Mouse (Mus musculus) hindbrain, embryonic 11.5 days (tissue): ENCODE measurements around the gene Mark1. TPM values are rescaled to one million over a fixed set of nuclear protein-coding genes. Genes with fewer than 3 reads are reported as not detected.

Source experiments
- ATAC-seq: fragments of 200-750 bp; cut with Nextera tagmentation; 2 replicates; pipeline ENCODE4 v1.8.0; 2017; ENCODE audit warnings: mild to moderate bottlenecking, moderate TSS enrichment, moderate library complexity; ENCODE audit not compliant: low FRiP score
- DNase-seq: peaks from one replicate; pipeline ENCODE4 v3.0.0-alpha.2; 2015; ENCODE audit warnings: low spot score
- H3K27ac ChIP-seq: fragments of 300-500 bp; sonication (generic); 2 replicates; pipeline ENCODE4 v1.5.1; 2014; ENCODE audit warnings: mild to moderate bottlenecking, low read depth, low read length
- H3K27me3 ChIP-seq: fragments of 300-500 bp; sonication (generic); 2 replicates; pipeline ENCODE4 v1.6.1; 2014; ENCODE audit warnings: mild to moderate bottlenecking, low read length, moderate library complexity, mixed read lengths; ENCODE audit not compliant: control insufficient read depth, insufficient read depth
- H3K36me3 ChIP-seq: fragments of 300-500 bp; sonication (generic); 2 replicates; pipeline ENCODE4 v1.6.1; 2014; ENCODE audit warnings: mild to moderate bottlenecking, low read length, moderate library complexity, mixed read lengths; ENCODE audit not compliant: control insufficient read depth, insufficient read depth
- H3K4me1 ChIP-seq: fragments of 300-500 bp; sonication (generic); replicated peaks from 2 replicates; pipeline ENCODE4 v1.6.1; 2014; ENCODE audit warnings: low read length, mixed read lengths; ENCODE audit not compliant: control insufficient read depth, insufficient read depth
- H3K4me2 ChIP-seq: fragments of 300-500 bp; sonication (generic); replicated peaks from 2 replicates; pipeline ENCODE4 v1.6.1; 2014; ENCODE audit warnings: mild to moderate bottlenecking, low read depth, low read length
- H3K4me3 ChIP-seq: fragments of 300-500 bp; sonication (generic); 2 replicates; pipeline ENCODE4 v1.5.1; 2014; ENCODE audit warnings: low read depth, low read length
- H3K9ac ChIP-seq: fragments of 300-500 bp; sonication (generic); 2 replicates; pipeline ENCODE4 v1.6.1; 2014; ENCODE audit warnings: low read depth, low read length
- H3K9me3 ChIP-seq: fragments of 300-500 bp; sonication (generic); 2 replicates; pipeline ENCODE4 v1.6.1; 2016; ENCODE audit warnings: low read length; ENCODE audit not compliant: control insufficient read depth
- WGBS: fragments of 180-500 bp; shearing (Covaris S2); extraction: QIAGEN DNeasy Blood & Tissue Kit; methylation state at CpG from one replicate; pipeline ENCODE4 v1.1.7; 2014; 5-methylcytosine and 5-hydroxymethylcytosine counted together
- polyA plus RNA-seq: library from polyadenylated mRNA; unstranded; fragments of >200 nt; fragmentation: Nextera tagmentation; extraction: Ambion mirVana; gene quantifications from 2 replicates; pipeline ENCODE4 v1.2.1, GENCODE M21; 2014

Gene Mark1
- polyA plus RNA-seq, 1 experiment from 2014 or later, result 6.7 TPM

DNA sequence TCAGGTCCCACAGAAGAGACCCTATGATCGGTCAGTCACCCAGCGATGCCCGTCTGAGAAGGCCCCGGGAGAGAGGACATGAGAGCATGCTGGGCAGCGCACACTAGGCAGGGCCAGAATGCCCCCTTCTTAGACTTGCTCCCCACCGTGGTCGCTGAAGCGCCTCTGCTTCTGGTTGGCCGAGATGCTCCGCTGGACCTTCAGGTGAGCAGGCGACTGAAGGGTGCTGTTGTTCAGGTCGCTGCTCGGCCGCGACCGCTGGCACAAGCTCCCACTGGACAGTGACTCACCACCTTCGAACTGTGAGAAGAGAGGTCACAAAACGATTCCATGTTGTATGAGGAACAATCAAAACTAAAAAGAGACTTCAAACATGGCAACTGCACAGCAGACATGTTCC is 87.0 kb downstream of the Mark1 start:
- H3K36me3 ChIP-seq, result no peaks in the 10 kb centered on the region
- no peak for ATAC-seq
- H3K27me3 ChIP-seq, result no peaks in the 10 kb centered on the region
- DNase-seq, result no peak
- H3K4me3 ChIP-seq, result no peak overlapping the region
- no peak overlapping the region for H3K4me2 ChIP-seq
- WGBS, result 94% methylated on average over 18 of the region's 18 CpGs
- H3K4me1 ChIP-seq, result no peaks in the 10 kb centered on the region
- no peak overlapping the region for H3K9ac ChIP-seq
- no peak overlapping the region for H3K27ac ChIP-seq
- H3K9me3 ChIP-seq, result no peaks in the 10 kb centered on the region

DNA sequence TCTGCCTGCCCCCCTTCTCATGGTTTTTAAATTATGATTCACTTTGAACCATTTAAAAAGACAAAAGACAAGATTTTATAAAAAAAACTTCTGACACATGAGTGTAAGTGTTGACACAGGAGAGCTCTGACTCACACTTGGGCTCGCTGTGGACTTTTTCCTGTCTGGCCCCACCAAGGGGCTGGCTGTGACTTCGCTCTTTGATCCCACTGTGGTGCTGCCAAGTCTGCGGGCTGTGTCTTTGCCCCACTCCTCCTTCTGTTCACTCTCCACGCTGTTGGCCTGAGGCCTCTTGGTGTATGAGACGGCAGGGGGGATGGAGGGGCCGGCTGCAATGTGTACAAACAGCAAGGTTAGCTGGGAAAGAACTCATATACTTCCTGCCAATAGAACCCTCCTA is 87.5 kb downstream of the Mark1 start:
- no peak overlapping the region for H3K27ac ChIP-seq
- ATAC-seq, result no peak
- no peaks in the 10 kb centered on the region for H3K9me3 ChIP-seq
- H3K36me3 ChIP-seq, result no peaks in the 10 kb centered on the region
- 74% methylated on average over 6 of the region's 6 CpGs for WGBS
- no peak overlapping the region for H3K9ac ChIP-seq
- H3K4me3 ChIP-seq, result no peak overlapping the region
- no peak overlapping the region for H3K4me2 ChIP-seq
- DNase-seq, result no peak
- H3K4me1 ChIP-seq, result no peaks in the 10 kb centered on the region
- no peaks in the 10 kb centered on the region for H3K27me3 ChIP-seq

- no peaks in the 10 kb centered on the region for H3K27me3 ChIP-seq
- no peak overlapping the region for H3K4me3 ChIP-seq
- no peak overlapping the region for H3K4me2 ChIP-seq
- 72% methylated on average over 9 of the region's 9 CpGs for WGBS
- H3K9ac ChIP-seq, result no peak overlapping the region
- H3K27ac ChIP-seq, result no peak overlapping the region
- no peaks in the 10 kb centered on the region for H3K9me3 ChIP-seq
- H3K4me1 ChIP-seq, result peaks cover 2% of the 10 kb centered on the region; the same call in 1 of the 2 replicates
- ATAC-seq, result no peak
- no peak for DNase-seq
- no peaks in the 10 kb centered on the region for H3K36me3 ChIP-seq
Observed at GRCm38 (mm10) chr1:184908558-184908957, 90.8 kb downstream of the Mark1 start.

DNA sequence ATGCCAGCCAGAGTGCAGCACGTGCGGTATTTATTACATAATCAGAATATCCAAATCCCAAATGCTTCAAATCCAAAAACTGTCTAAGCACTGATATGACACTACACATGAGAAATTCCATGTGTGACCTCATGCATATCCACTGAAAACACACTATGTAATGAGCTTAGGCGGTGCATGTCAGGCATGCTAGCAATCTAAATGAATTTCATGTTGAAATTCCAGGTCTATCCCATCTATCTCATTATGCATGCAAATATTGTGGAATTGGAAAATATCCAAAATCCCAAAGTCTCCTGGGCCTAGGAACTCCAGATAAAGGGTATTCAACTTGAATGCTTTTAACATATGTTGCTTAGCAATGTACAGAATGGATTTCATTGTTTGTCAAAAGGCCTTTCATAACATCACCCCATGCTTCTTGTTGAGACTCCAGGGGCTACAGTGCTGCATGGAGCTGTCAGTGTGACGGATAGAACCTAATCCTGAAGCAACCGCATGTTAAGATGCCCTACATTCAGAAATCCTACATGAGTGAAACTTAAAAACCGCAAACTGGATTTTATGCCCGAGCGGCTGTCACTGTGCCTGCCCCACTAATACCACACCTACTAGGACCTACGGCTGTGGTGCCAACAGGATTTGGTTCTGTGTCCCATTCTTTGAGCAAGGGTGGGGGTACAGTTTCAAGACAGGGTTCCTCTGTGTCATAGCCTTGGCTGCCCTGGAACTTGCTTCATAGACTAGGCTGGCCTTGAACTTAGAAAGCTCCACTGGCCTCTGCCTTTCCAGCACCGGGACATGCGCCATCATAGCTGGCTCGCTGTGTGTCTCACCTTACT is 93.2 kb downstream of the Mark1 start:
- peak; percentile 59 for ATAC-seq
- Histone ChIP-seq H3K4me1 (peaks cover 4% of the 10 kb centered on the region; the same call in 1 of the 2 replicates), H3K27ac (no peak overlapping the region), H3K27me3 (no peaks in the 10 kb centered on the region), H3K9me3 (no peaks in the 10 kb centered on the region), H3K4me2 (no peak overlapping the region), H3K9ac (no peak overlapping the region), H3K36me3 (no peaks in the 10 kb centered on the region), H3K4me3 (no peak overlapping the region)
- peak; percentile 25 for DNase-seq
- WGBS, result 78% methylated on average over 12 of the region's 12 CpGs

DNA sequence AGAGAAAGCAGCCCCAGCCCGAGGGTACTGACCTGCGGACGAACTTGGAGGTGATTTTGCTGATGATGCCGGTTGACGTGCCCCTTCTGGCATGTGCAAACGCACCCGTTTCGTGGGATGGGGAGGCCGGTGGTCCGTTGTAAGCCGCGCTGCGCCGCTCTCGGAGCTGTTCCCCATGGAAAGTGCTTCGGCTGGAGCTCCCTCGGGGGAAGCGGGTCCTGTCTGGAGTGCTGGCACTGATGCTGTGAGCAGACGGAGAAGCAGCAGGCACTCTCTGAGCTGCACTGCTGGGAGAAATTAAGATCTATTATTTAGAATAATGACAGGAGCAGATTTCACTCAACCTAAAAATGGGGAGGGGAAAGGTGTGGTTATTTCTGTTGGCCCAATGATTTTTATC is 94.0 kb downstream of the Mark1 start:
- ATAC-seq, result peak; percentile 49; the same call in 1 of the 2 replicates
- Histone ChIP-seq H3K9me3 (no peaks in the 10 kb centered on the region), H3K27ac (no peak overlapping the region), H3K27me3 (no peaks in the 10 kb centered on the region), H3K36me3 (no peaks in the 10 kb centered on the region), H3K4me1 (peaks cover 4% of the 10 kb centered on the region; the same call in 1 of the 2 replicates), H3K4me3 (no peak overlapping the region), H3K9ac (no peak overlapping the region), H3K4me2 (no peak overlapping the region)
- no peak for DNase-seq
- WGBS, result 70% methylated on average over 19 of the region's 19 CpGs

DNA sequence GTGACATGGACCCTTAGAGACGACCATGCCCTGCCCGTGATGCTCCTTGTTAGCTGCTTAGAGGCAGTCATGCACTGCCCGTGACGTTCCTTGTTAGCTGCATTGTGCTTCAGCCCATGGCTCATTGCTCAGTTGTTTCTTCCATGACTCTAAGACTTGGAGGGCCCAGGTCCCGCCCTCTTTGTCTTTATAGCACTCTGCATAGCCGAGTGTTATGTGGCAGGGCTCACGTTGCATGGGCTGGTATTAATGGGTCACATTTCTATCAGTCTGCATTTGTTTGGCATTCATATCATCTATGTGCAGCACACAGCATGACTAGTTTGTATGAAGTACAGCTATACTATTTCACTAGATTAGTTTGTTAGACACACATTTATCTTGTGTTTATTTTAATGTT is 95.7 kb downstream of the Mark1 start:
- ATAC-seq (peak; percentile 45), DNase-seq (peak; percentile 20)
- WGBS, result 49% methylated on average over 7 of the region's 7 CpGs
- Histone ChIP-seq H3K4me1 (peaks cover 4% of the 10 kb centered on the region; the same call in 1 of the 2 replicates), H3K9me3 (no peaks in the 10 kb centered on the region), H3K27ac (no peak overlapping the region), H3K4me3 (no peak overlapping the region), H3K4me2 (no peak overlapping the region), H3K27me3 (no peaks in the 10 kb centered on the region), H3K9ac (no peak overlapping the region), H3K36me3 (no peaks in the 10 kb centered on the region)

DNA sequence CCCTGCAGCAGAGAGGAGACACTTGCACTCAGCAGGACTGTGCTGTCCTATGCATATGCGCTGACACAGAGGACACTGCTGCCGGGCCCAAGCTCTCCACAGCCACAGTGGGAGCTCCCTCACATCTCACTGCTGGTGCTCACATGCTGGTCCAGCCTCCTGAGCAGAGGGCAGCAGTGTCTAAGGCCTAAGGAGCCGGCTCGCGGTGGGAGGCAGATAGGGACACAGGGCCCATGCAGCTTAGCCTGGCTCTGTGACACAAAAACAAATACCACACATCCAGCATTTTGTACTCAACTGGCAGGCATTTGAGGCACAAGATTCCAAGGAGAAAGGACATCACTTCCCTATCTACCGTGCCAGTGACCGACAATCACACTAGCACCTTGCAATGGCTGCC is 96.5 kb downstream of the Mark1 start:
- Histone ChIP-seq H3K9ac (no peak overlapping the region), H3K36me3 (no peaks in the 10 kb centered on the region), H3K4me1 (peaks cover 4% of the 10 kb centered on the region; the same call in 1 of the 2 replicates), H3K27ac (no peak overlapping the region), H3K4me3 (no peak overlapping the region), H3K4me2 (no peak overlapping the region), H3K27me3 (no peaks in the 10 kb centered on the region), H3K9me3 (no peaks in the 10 kb centered on the region)
- no peak for ATAC-seq
- WGBS, result 50% methylated on average over 7 of the region's 7 CpGs
- DNase-seq, result peak; percentile 16

- Histone ChIP-seq H3K9ac (no peak overlapping the region), H3K27ac (no peak overlapping the region), H3K4me2 (no peak overlapping the region), H3K27me3 (no peaks in the 10 kb centered on the region), H3K9me3 (no peaks in the 10 kb centered on the region), H3K4me1 (no peaks in the 10 kb centered on the region), H3K36me3 (no peaks in the 10 kb centered on the region), H3K4me3 (no peak overlapping the region)
- DNase-seq (no peak), ATAC-seq (no peak)
- 78% methylated on average over 16 of the region's 16 CpGs for WGBS
Observed at GRCm38 (mm10) chr1:184897350-184897749, 102.0 kb downstream of the Mark1 start.

DNA sequence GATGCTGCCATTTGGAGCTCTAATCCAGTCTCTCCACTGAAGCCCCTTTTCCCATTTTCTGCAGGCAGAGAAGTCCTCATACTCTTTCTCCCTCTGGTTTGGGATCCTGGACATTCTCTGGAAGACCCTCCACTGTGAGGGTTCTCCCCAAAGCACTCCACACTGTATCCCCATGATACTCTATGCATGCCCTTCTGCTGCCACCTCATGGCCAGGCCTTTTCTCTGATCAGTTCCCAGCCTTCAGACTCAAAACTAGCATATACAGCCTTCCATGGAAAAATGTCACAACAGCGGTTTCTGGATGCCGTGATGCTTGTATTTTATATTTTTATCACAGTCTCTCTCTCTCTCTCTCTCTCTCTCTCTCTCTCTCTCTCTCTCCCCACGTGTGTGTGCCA is 107.4 kb downstream of the Mark1 start:
- ATAC-seq (no peak), DNase-seq (no peak)
- Histone ChIP-seq H3K27ac (no peak overlapping the region), H3K4me1 (no peaks in the 10 kb centered on the region), H3K4me2 (no peak overlapping the region), H3K4me3 (no peak overlapping the region), H3K36me3 (no peaks in the 10 kb centered on the region), H3K27me3 (no peaks in the 10 kb centered on the region), H3K9ac (no peak overlapping the region), H3K9me3 (no peaks in the 10 kb centered on the region)
- 85% methylated on average over 3 of the region's 3 CpGs for WGBS
